Mouse (Mus musculus): ENCODE measurements around the gene Tnrc6b.

GRCm38 (mm10) chr15:80674700-80675099, 36.4 kb upstream of the Tnrc6b start:
- no peak for TF ChIP-seq CTCF (IDR thresholded peaks at IDR 0.05; ENCODE audit: low read depth, low read length)
- TF ChIP-seq POLR2A (IDR thresholded peaks at IDR 0.05; ENCODE audit: insufficient read depth, low read length): no peak
- no peak for TF ChIP-seq EP300 (IDR thresholded peaks at IDR 0.05; ENCODE audit: insufficient read depth, low read depth, low read length)

All from ES-Bruce4 (cell line).